Mouse (Mus musculus) spleen, postnatal 14 days (tissue): ENCODE measurements around the gene Wdr45b.
"Not testable (repeated sequence)": the region's sequence is repeated elsewhere in the genome, so short reads cannot be mapped to it uniquely, and the experiment has no call there.

ENCODE experiments used
- DNase-seq, 2 experiments: peaks; one replicate each; pipeline ENCODE4 v3.0.0; 2021 to 2022; ENCODE audit warnings: low spot score in 2 of 2

The Wdr45b gene

GRCm38 (mm10) chr11:121328206-121328605 is 26.0 kb downstream of the Wdr45b start:
- DNase-seq = no peak

GRCm38 (mm10) chr11:121326681-121327080 is 27.6 kb downstream of the Wdr45b start:
- no peak for DNase-seq

- DNase-seq = no peak
These were observed 28.2 kb downstream of the Wdr45b start for GRCm38 (mm10) chr11:121326034-121326433.

- not testable (repeated sequence) for DNase-seq
These were observed 46.5 kb downstream of the Wdr45b start for GRCm38 (mm10) chr11:121307712-121308111.

GRCm38 (mm10) chr11:121306608-121307007 is 47.6 kb downstream of the Wdr45b start:
- no peak for DNase-seq

- DNase-seq = no peak
These were observed 48.9 kb downstream of the Wdr45b start for GRCm38 (mm10) chr11:121305371-121305770.

GRCm38 (mm10) chr11:121300265-121300664 is 54.0 kb downstream of the Wdr45b start:
- DNase-seq = no peak

- DNase-seq = no peak
These were observed 55.8 kb downstream of the Wdr45b start for GRCm38 (mm10) chr11:121298493-121298892.

- no peak for DNase-seq
These were observed 59.5 kb downstream of the Wdr45b start for GRCm38 (mm10) chr11:121294771-121295170.

- no peak for DNase-seq
These were observed 64.4 kb downstream of the Wdr45b start for GRCm38 (mm10) chr11:121289859-121290258.

GRCm38 (mm10) chr11:121282911-121283310 is 71.3 kb downstream of the Wdr45b start:
- DNase-seq = no peak

- DNase-seq = no peak
These were observed 76.2 kb downstream of the Wdr45b start for GRCm38 (mm10) chr11:121278011-121278410.

- no peak for DNase-seq
These were observed 76.7 kb downstream of the Wdr45b start for GRCm38 (mm10) chr11:121277516-121277915.
